Mouse (Mus musculus): Measurements from ENCODE around the gene Rab4a. TPM values are rescaled to one million over a fixed set of nuclear protein-coding genes. Genes with fewer than 3 reads are reported as not detected.
A peak's percentile ranks its signal among the peaks of the same experiment; 100 is the strongest.

Rab4a gene
- polyA plus RNA-seq, 1 experiment from 2014 or later, result 32.2 TPM

DNA sequence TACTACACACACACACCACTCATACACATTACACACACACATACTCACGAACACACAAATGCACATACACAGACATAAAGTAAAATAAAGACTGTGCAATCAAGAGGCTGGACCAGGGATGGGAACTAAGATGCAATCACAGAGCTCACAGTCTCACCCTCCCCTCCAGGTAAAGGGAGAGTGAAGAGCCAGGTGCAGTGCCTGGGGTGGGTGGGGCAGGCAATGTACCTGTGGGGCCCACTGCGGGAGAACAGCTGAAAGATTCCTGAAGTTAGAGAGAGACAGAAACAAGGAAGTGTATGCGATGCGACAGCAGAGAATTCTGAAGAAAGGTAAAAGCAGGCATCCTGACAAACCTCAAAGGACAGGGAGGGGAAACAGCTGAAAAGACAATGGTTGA, 11.0 kb upstream of the Rab4a start:
- H3K4me1 ChIP-seq (replicated peaks; ENCODE audit: control insufficient read depth, insufficient read depth, low read length), result no peaks in the 10 kb centered on the region; the same call in 1 of the 2 replicates
- ATAC-seq (ENCODE audit: low read depth), result no peak
- H3K4me3 ChIP-seq (ENCODE audit: low read length), result no peak overlapping the region
- no peak overlapping the region for H3K9ac ChIP-seq (ENCODE audit: low read length)
- no peaks in the 10 kb centered on the region for H3K9me3 ChIP-seq (ENCODE audit: control insufficient read depth, low read length)
- no peak overlapping the region for H3K27ac ChIP-seq (ENCODE audit: low read length)
- H3K36me3 ChIP-seq (ENCODE audit: control insufficient read depth, insufficient read depth, low read length), result no peaks in the 10 kb centered on the region
- no peak overlapping the region for H3K4me2 ChIP-seq (ENCODE audit: low read depth, low read length)
- H3K27me3 ChIP-seq (ENCODE audit: control insufficient read depth, insufficient read depth, low read depth, low read length), result no peaks in the 10 kb centered on the region
- WGBS, result 62% methylated on average over 4 of the region's 4 CpGs

DNA sequence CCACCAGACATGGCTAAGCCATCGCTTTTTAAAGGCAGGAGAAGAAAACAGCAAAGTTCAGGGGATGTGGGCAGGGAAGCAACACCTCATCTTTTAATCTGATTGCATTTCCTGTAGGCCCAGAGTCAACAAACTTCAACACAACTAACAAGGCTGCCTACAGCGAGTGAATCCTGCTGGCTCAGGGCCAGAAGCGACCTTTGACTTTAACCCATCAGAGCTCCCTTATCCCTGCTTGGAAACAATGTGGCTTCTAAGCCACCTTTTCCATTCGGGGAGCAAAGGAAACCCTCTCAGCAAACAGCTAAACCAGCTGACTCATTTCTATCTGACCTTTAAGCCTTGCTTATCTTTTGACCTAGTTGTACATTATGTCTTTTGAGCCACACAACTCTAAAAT, 9.0 kb upstream of the Rab4a start:
- no peak for ATAC-seq (ENCODE audit: low read depth)
- Histone ChIP-seq H3K9me3 (ENCODE audit: control insufficient read depth, low read length) (no peaks in the 10 kb centered on the region), H3K27ac (ENCODE audit: low read length) (no peak overlapping the region), H3K9ac (ENCODE audit: low read length) (no peak overlapping the region), H3K27me3 (ENCODE audit: control insufficient read depth, insufficient read depth, low read depth, low read length) (no peaks in the 10 kb centered on the region), H3K4me2 (ENCODE audit: low read depth, low read length) (no peak overlapping the region), H3K36me3 (ENCODE audit: control insufficient read depth, insufficient read depth, low read length) (no peaks in the 10 kb centered on the region), H3K4me1 (replicated peaks; ENCODE audit: control insufficient read depth, insufficient read depth, low read length) (no peaks in the 10 kb centered on the region; the same call in 1 of the 2 replicates), H3K4me3 (ENCODE audit: low read length) (no peak overlapping the region)
- 21% methylated on average over 4 of the region's 4 CpGs for WGBS

DNA sequence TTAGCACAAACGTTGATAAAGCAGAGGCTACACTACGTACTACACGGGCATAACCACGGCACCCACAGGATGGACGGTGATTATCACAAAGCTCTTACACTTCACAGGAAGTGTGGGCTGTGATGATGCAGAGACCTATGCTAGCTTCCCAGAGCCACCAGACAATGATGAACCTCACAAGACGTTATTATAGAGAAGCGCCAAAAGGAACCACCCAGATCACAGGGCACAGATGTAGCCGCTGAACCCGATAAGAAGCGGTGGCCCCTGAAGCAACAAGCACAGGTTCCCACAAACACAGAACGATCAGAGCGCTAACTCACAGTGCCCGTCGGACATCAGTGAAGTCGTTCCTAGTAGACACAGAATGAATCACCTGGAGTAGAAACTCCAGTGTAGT, 7.9 kb upstream of the Rab4a start:
- H3K27me3 ChIP-seq (ENCODE audit: control insufficient read depth, insufficient read depth, low read depth, low read length), result no peaks in the 10 kb centered on the region
- WGBS, result 84% methylated on average over 15 of the region's 15 CpGs
- no peak overlapping the region for H3K9ac ChIP-seq (ENCODE audit: low read length)
- no peak overlapping the region for H3K27ac ChIP-seq (ENCODE audit: low read length)
- H3K9me3 ChIP-seq (ENCODE audit: control insufficient read depth, low read length), result no peaks in the 10 kb centered on the region
- H3K4me1 ChIP-seq (replicated peaks; ENCODE audit: control insufficient read depth, insufficient read depth, low read length), result no peaks in the 10 kb centered on the region; the same call in 1 of the 2 replicates
- H3K36me3 ChIP-seq (ENCODE audit: control insufficient read depth, insufficient read depth, low read length), result no peaks in the 10 kb centered on the region
- ATAC-seq (ENCODE audit: low read depth), result no peak
- no peak overlapping the region for H3K4me3 ChIP-seq (ENCODE audit: low read length)
- H3K4me2 ChIP-seq (ENCODE audit: low read depth, low read length), result no peak overlapping the region

DNA sequence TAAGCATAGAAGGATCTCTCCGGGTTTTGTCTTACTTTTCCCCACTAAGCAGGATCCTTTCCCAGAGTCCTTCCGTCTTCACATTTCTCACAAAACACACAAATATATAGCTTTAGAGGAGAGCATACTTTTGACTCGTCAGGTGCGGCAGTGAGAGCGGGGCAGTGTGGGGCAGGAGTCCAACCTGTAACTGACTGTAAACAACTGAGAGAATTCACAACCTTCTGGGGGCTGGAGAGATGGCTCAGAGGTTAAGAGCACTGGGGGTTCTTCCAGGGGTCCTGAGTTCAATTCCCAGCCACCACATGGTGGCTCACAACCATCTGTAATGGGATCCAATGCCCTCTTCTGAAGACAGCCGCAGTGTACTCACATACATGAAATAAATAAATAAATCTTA, 6.4 kb upstream of the Rab4a start:
- no peaks in the 10 kb centered on the region for H3K36me3 ChIP-seq (ENCODE audit: control insufficient read depth, insufficient read depth, low read length)
- H3K27ac ChIP-seq (ENCODE audit: low read length), result no peak overlapping the region
- no peak for ATAC-seq (ENCODE audit: low read depth)
- no peak overlapping the region for H3K9ac ChIP-seq (ENCODE audit: low read length)
- H3K4me2 ChIP-seq (ENCODE audit: low read depth, low read length), result no peak overlapping the region
- WGBS, result 68% methylated on average over 6 of the region's 6 CpGs
- H3K4me1 ChIP-seq (replicated peaks; ENCODE audit: control insufficient read depth, insufficient read depth, low read length), result no peaks in the 10 kb centered on the region
- H3K9me3 ChIP-seq (ENCODE audit: control insufficient read depth, low read length), result no peaks in the 10 kb centered on the region
- no peak overlapping the region for H3K4me3 ChIP-seq (ENCODE audit: low read length)
- H3K27me3 ChIP-seq (ENCODE audit: control insufficient read depth, insufficient read depth, low read depth, low read length), result no peaks in the 10 kb centered on the region

DNA sequence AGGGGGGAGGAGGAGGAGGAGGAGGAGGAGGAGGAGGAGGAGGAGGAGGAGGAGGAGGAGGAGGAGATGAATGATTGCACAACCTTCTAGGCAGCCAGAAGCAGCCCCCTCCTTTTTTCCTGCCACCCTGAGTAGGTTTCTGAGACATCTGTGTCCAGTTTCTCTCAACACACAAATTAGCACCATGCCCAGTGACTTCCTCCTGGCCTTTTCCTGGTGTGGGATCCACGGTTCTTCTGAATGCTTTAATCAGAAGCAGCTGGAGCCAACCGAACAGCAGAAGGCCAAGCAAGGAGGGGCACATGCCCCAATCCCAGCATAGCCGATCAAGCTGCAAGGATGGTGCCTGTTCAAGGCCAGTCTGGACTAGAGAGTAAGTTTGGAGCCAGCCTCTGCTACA, 5.9 kb upstream of the Rab4a start:
- Histone ChIP-seq H3K27ac (ENCODE audit: low read length) (no peak overlapping the region), H3K9ac (ENCODE audit: low read length) (no peak overlapping the region), H3K27me3 (ENCODE audit: control insufficient read depth, insufficient read depth, low read depth, low read length) (no peaks in the 10 kb centered on the region), H3K9me3 (ENCODE audit: control insufficient read depth, low read length) (no peaks in the 10 kb centered on the region), H3K36me3 (ENCODE audit: control insufficient read depth, insufficient read depth, low read length) (no peaks in the 10 kb centered on the region), H3K4me1 (replicated peaks; ENCODE audit: control insufficient read depth, insufficient read depth, low read length) (no peaks in the 10 kb centered on the region), H3K4me3 (ENCODE audit: low read length) (no peak overlapping the region), H3K4me2 (ENCODE audit: low read depth, low read length) (no peak overlapping the region)
- ATAC-seq (ENCODE audit: low read depth), result no peak
- 38% methylated on average over 3 of the region's 3 CpGs for WGBS

DNA sequence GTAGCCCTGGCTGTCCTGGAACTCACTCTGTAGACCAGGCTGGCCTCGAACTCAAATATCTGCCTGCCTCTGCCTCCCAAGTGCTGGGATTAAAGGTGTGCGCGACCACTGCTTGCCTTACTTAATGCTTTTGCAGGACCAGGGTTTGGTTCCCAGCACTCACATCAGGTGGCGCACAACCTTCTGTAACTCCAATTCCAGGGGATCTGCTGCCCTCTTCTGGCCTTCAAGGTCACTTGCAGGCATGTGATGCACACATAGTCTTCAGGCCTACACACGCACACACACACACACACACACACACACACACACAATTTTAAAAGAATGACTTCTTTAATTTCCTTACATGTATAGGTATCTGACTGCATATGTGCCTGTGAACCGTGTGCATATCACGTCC, 4.9 kb upstream of the Rab4a start:
- Histone ChIP-seq H3K36me3 (ENCODE audit: control insufficient read depth, insufficient read depth, low read length) (no peaks in the 10 kb centered on the region), H3K27ac (ENCODE audit: low read length) (no peak overlapping the region), H3K9ac (ENCODE audit: low read length) (no peak overlapping the region), H3K27me3 (ENCODE audit: control insufficient read depth, insufficient read depth, low read depth, low read length) (no peaks in the 10 kb centered on the region), H3K4me1 (replicated peaks; ENCODE audit: control insufficient read depth, insufficient read depth, low read length) (peaks cover 6% of the 10 kb centered on the region), H3K4me2 (ENCODE audit: low read depth, low read length) (no peak overlapping the region), H3K9me3 (ENCODE audit: control insufficient read depth, low read length) (no peaks in the 10 kb centered on the region), H3K4me3 (ENCODE audit: low read length) (no peak overlapping the region)
- 87% methylated on average over 6 of the region's 7 CpGs for WGBS
- ATAC-seq (ENCODE audit: low read depth), result no peak

DNA sequence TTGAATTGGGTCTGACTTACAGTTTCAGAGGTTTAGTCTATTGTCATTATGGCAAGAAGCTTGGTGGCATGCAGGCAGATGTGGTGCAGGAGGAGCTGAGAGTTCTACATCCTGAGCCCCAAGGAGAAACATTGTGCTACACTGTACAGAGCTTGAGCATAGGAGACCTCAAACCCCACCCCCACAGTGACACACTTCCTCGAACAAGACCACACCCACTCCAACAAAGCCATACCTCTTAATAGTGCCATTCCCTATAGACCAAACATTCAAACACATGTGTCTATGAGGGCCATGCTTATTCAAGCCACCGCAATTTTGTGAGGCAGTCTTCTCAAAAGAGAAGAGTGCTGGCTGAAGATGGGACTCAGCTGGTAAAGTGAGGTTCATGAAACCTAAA, 4.2 kb upstream of the Rab4a start:
- Histone ChIP-seq H3K27ac (ENCODE audit: low read length) (no peak overlapping the region), H3K9me3 (ENCODE audit: control insufficient read depth, low read length) (no peaks in the 10 kb centered on the region), H3K4me1 (replicated peaks; ENCODE audit: control insufficient read depth, insufficient read depth, low read length) (peaks cover 10% of the 10 kb centered on the region), H3K4me3 (ENCODE audit: low read length) (no peak overlapping the region), H3K9ac (ENCODE audit: low read length) (no peak overlapping the region), H3K4me2 (ENCODE audit: low read depth, low read length) (no peak overlapping the region), H3K27me3 (ENCODE audit: control insufficient read depth, insufficient read depth, low read depth, low read length) (no peaks in the 10 kb centered on the region), H3K36me3 (ENCODE audit: control insufficient read depth, insufficient read depth, low read length) (no peaks in the 10 kb centered on the region)
- 81% methylated on average over 2 of the region's 2 CpGs for WGBS
- ATAC-seq (ENCODE audit: low read depth), result no peak

DNA sequence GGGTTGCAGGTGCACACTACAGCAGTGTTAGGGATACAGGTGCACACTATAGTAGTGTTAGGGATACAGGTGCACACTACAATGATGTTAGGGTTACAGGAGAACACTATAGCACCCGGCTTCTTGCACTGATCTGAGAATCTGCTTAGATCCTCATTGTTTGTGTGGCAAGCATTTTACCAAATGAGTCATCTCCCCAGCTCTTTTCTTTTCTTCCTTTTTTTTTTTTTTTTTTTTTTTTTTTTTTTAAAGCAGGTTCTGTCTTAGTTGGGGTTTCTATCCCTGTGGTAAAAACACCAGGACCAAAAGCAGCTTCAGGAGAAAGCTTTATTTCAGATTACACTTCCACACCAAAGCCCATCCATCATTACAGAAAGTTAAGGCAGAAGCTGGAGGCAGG, 2.1 kb upstream of the Rab4a start:
- no peaks in the 10 kb centered on the region for H3K36me3 ChIP-seq (ENCODE audit: control insufficient read depth, insufficient read depth, low read length)
- H3K4me2 ChIP-seq (ENCODE audit: low read depth, low read length), result no peak overlapping the region
- peaks cover 21% of the 10 kb centered on the region for H3K4me1 ChIP-seq (replicated peaks; ENCODE audit: control insufficient read depth, insufficient read depth, low read length)
- no peak overlapping the region for H3K27ac ChIP-seq (ENCODE audit: low read length)
- 63% methylated on average over 1 of the region's 1 CpGs for WGBS
- H3K9ac ChIP-seq (ENCODE audit: low read length), result no peak overlapping the region
- no peaks in the 10 kb centered on the region for H3K9me3 ChIP-seq (ENCODE audit: control insufficient read depth, low read length)
- no peak overlapping the region for H3K4me3 ChIP-seq (ENCODE audit: low read length)
- no peak for ATAC-seq (ENCODE audit: low read depth)
- no peaks in the 10 kb centered on the region for H3K27me3 ChIP-seq (ENCODE audit: control insufficient read depth, insufficient read depth, low read depth, low read length)

DNA sequence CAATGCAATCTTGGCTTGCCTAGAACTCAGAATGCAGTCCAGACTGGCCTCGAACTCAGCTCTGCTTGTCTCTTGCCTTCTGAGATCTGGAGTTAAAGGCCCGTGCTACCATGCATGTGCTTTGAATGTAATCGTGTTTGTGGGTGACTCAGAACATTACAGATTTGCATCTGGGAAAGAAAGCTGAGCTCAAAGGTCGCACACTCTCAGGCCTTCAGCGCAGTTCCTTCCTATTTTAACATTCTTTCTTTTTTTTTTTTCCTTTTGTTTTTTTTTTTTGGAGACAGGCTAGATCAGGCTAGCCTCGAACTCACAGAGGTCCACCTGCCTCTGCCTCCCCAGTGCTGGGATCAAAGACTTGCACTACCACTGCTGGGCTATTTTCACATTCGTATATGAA, 1.2 kb upstream of the Rab4a start:
- H3K27ac ChIP-seq (ENCODE audit: low read length), result no peak overlapping the region
- no peak overlapping the region for H3K4me2 ChIP-seq (ENCODE audit: low read depth, low read length)
- no peak overlapping the region for H3K9ac ChIP-seq (ENCODE audit: low read length)
- ATAC-seq (ENCODE audit: low read depth), result no peak
- H3K4me3 ChIP-seq (ENCODE audit: low read length), result no peak overlapping the region
- WGBS, result 82% methylated on average over 7 of the region's 7 CpGs
- peaks cover 21% of the 10 kb centered on the region for H3K4me1 ChIP-seq (replicated peaks; ENCODE audit: control insufficient read depth, insufficient read depth, low read length)
- no peaks in the 10 kb centered on the region for H3K9me3 ChIP-seq (ENCODE audit: control insufficient read depth, low read length)
- no peaks in the 10 kb centered on the region for H3K36me3 ChIP-seq (ENCODE audit: control insufficient read depth, insufficient read depth, low read length)
- H3K27me3 ChIP-seq (ENCODE audit: control insufficient read depth, insufficient read depth, low read depth, low read length), result no peaks in the 10 kb centered on the region

DNA sequence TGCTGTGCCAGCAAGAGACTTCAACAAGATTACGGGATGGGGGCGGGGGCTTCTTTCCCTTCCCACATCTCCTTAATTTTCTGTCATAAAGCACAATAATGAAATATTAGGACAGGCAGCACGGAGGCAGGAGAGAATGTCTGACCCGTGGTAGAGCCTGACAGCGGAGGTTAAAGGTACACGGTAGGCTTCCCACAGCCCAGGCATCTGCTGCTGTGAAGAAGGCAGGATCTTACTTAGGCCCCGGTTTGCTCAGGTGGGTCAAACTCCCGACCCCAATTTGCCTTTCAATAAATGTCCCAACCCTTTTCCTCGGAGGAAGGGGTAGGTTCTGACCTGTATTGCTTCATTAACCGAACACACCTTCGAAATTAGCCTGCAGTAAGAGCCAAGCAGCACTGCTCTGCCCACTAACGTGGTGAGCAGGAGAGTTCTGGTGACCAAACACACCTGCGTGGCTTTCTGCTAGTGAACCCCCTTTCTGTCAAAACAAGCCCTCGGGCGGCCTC, 522 bp upstream of the Rab4a start:
- Histone ChIP-seq H3K4me2 (ENCODE audit: low read depth, low read length) (peak overlapping the region; percentile 86), H3K36me3 (ENCODE audit: control insufficient read depth, insufficient read depth, low read length) (no peaks in the 10 kb centered on the region), H3K4me3 (ENCODE audit: low read length) (peak overlapping the region; percentile 78), H3K27me3 (ENCODE audit: control insufficient read depth, insufficient read depth, low read depth, low read length) (no peaks in the 10 kb centered on the region), H3K9me3 (ENCODE audit: control insufficient read depth, low read length) (no peaks in the 10 kb centered on the region), H3K9ac (ENCODE audit: low read length) (peak overlapping the region; percentile 87), H3K4me1 (replicated peaks; ENCODE audit: control insufficient read depth, insufficient read depth, low read length) (peaks cover 21% of the 10 kb centered on the region), H3K27ac (ENCODE audit: low read length) (peak overlapping the region; percentile 44)
- ATAC-seq (ENCODE audit: low read depth), result peak; percentile 10; the same call in 1 of the 2 replicates
- WGBS, result 15% methylated on average over 15 of the region's 15 CpGs
